In the genomic region with DNA sequence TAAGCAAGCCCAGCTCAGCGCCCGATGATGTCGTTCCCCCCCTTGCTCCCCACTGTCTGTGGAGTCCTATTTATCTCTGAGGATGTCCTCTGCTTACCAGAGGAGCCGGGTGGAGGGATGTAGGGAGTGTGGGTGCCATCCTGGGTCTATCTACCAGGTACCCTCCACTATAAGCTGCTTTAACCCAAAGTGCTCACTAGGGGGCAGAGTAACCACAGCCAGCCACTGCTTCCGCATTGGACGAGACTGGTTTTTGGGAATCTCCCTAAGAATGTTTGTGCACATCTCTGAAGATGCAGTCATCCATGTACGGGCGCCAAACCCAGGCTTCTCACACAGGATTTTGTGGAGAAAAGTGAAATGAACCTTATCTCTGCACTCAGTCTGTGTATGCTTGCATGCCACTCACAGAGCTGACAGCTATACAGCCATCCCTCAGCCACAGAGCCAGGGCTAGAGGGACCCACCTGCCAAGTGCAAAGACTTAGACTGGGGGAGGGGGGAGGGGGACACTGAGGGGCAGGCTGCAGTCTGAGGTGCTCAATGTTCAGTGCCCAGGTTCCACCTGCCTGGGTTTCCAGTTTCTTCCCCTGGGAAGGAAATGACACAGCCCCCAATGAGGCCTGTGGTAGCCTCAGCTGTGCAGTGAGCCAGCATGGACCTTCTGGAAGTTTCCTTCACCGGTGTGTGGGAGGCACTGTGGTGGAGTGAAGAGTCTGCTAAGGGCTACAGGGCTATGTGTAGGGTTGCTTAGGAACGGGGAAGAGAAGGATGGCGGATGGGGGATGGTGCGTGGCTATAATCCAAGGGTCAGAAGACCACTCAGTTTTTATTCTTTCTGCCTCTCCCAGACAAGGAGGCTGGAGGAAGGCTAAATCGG, we compare ENCODE assay signal across 8 mouse cellular contexts. TPM values are rescaled to one million over a fixed set of nuclear protein-coding genes. Genes with fewer than 3 reads are reported as not detected.
DNase-seq lines count a peak whose midpoint lies in the region; ATAC-seq and TF ChIP-seq lines count a peak whose summit lies in the region.
"Had no signal": no experiment of that assay in that cellular context is flagged by ENCODE, and none has a peak within 500 bp of the region (broad histone marks: within the 10 kb centered on the region; RNA-seq: fewer than 3 reads in every experiment).

No protein-coding gene starts in this region.

- 45% methylated on average over 13 of the region's 13 CpGs for WGBS in heart, embryonic 14.5 days
- 22% methylated on average over 13 of the region's 13 CpGs for WGBS in kidney, postnatal 0 days
- 42% methylated on average over 13 of the region's 13 CpGs for WGBS in lung, embryonic 15.5 days

- no peak overlapping the region for H3K4me3 ChIP-seq in ES-Bruce4 (ENCODE audit: low read depth, low read length)
- no peak overlapping the region for H3K4me3 ChIP-seq in heart, embryonic 14.5 days (ENCODE audit: control insufficient read depth in 1 of 2, insufficient read depth in 1 of 2, low read depth in 1 of 2, low read length in 2 of 2)
- no peak overlapping the region for H3K4me3 ChIP-seq in kidney, postnatal 0 days (replicated peaks; ENCODE audit: low read depth, low read length)
- no peak overlapping the region for H3K4me3 ChIP-seq in lung, embryonic 15.5 days
- H3K4me3 ChIP-seq: heart, embryonic 15.5 days had no signal

- DNase-seq in adrenal gland, adult 18-20 months (ENCODE audit: low spot score in 2 of 2): peak; percentile 39 to 49
- DNase-seq in embryo, embryonic 11.5 days (ENCODE audit: low read depth, low spot score): peak; percentile 34
- DNase-seq in kidney, postnatal 0 days (ENCODE audit: low spot score): peak; percentile 86
- DNase-seq in retina, postnatal 1 day: peak; percentile 70

- H3K27ac ChIP-seq in ES-Bruce4 (ENCODE audit: insufficient read depth, low read length): no peak overlapping the region
- H3K27ac ChIP-seq in heart, embryonic 14.5 days (replicated peaks in 1 of 2; ENCODE audit: control insufficient read depth in 1 of 2, insufficient read depth in 1 of 2, low read depth in 2 of 2, low read length in 2 of 2): no peak overlapping the region
- no peak overlapping the region; the same call in 1 of the 2 replicates for H3K27ac ChIP-seq in kidney, postnatal 0 days
- H3K27ac ChIP-seq in lung, embryonic 15.5 days: no peak overlapping the region
- H3K27ac ChIP-seq: heart, embryonic 15.5 days had no signal

- H3K36me3 ChIP-seq in ES-Bruce4 (ENCODE audit: control insufficient read depth, insufficient read depth, low read length, poor library complexity, severe bottlenecking): no peaks in the 10 kb centered on the region
- H3K36me3 ChIP-seq in heart, embryonic 14.5 days (ENCODE audit: control insufficient read depth, insufficient read depth, low read length): no peaks in the 10 kb centered on the region
- H3K36me3 ChIP-seq in kidney, postnatal 0 days (ENCODE audit: insufficient read depth, low read length): no peaks in the 10 kb centered on the region
- no peaks in the 10 kb centered on the region for H3K36me3 ChIP-seq in lung, embryonic 15.5 days
- H3K36me3 ChIP-seq: heart, embryonic 15.5 days had no signal

- 0 out of 2 replicates have a peak, but pooled peaks have one; percentile 29 for ATAC-seq in heart, embryonic 14.5 days (ENCODE audit: insufficient number of reproducible peaks, insufficient read depth, low FRiP score, low read depth)
- ATAC-seq in kidney, postnatal 0 days (replicated peaks; ENCODE audit: low FRiP score, low read depth): peak; percentile 75
- peak; percentile 37 for ATAC-seq in lung, embryonic 15.5 days (ENCODE audit: borderline replicate concordance, extremely low read depth, low FRiP score, low TSS enrichment)

- peak; percentile 90 for TF ChIP-seq CTCF in ES-Bruce4 (IDR thresholded peaks at IDR 0.05; ENCODE audit: low read depth, low read length)
- TF ChIP-seq CTCF in kidney, postnatal 0 days (IDR thresholded peaks at IDR 0.05; ENCODE audit: low read depth): peak; percentile 85

- H3K9ac ChIP-seq in ES-Bruce4 (ENCODE audit: low read depth, poor library complexity, severe bottlenecking): no peak overlapping the region
- no peak overlapping the region for H3K9ac ChIP-seq in heart, embryonic 14.5 days (ENCODE audit: low read length)
- no peak overlapping the region for H3K9ac ChIP-seq in kidney, postnatal 0 days (ENCODE audit: low read depth, low read length)
- H3K9ac ChIP-seq in lung, embryonic 15.5 days: no peak overlapping the region; the same call in 1 of the 2 replicates
- H3K9ac ChIP-seq: heart, embryonic 15.5 days had no signal

- no peaks in the 10 kb centered on the region for H3K4me1 ChIP-seq in ES-Bruce4 (ENCODE audit: control insufficient read depth, insufficient read depth, low read length)
- peaks cover 2 to 3% of the 10 kb centered on the region in 2 experiments; a peak in 1 of 4 replicates for H3K4me1 ChIP-seq in heart, embryonic 14.5 days (ENCODE audit: control insufficient read depth in 2 of 2, insufficient read depth in 2 of 2, low read length in 2 of 2)
- H3K4me1 ChIP-seq in kidney, postnatal 0 days (replicated peaks; ENCODE audit: insufficient read depth, low read length): peaks cover 22% of the 10 kb centered on the region
- peaks cover 20% of the 10 kb centered on the region for H3K4me1 ChIP-seq in lung, embryonic 15.5 days

- TF ChIP-seq EP300 in ES-Bruce4 (IDR thresholded peaks at IDR 0.05; ENCODE audit: insufficient read depth, low read depth, low read length): no peak

- no peaks in the 10 kb centered on the region for H3K9me3 ChIP-seq in ES-Bruce4 (replicated peaks; ENCODE audit: control insufficient read depth, insufficient read depth, low read length, poor library complexity, severe bottlenecking)
- H3K9me3 ChIP-seq in heart, embryonic 14.5 days (ENCODE audit: control insufficient read depth, low read length): no peaks in the 10 kb centered on the region
- no peaks in the 10 kb centered on the region for H3K9me3 ChIP-seq in kidney, postnatal 0 days (replicated peaks; ENCODE audit: low read length)
- H3K9me3 ChIP-seq in lung, embryonic 15.5 days: no peaks in the 10 kb centered on the region
- H3K9me3 ChIP-seq: heart, embryonic 15.5 days had no signal

- no peaks in the 10 kb centered on the region for H3K27me3 ChIP-seq in ES-Bruce4 (ENCODE audit: control insufficient read depth, insufficient read depth, low read length, poor library complexity, severe bottlenecking)
- H3K27me3 ChIP-seq in heart, embryonic 14.5 days (ENCODE audit: control insufficient read depth, insufficient read depth, low read length): no peaks in the 10 kb centered on the region; the same call in 1 of the 2 replicates
- no peaks in the 10 kb centered on the region for H3K27me3 ChIP-seq in kidney, postnatal 0 days (ENCODE audit: insufficient read depth, low read length)
- no peaks in the 10 kb centered on the region for H3K27me3 ChIP-seq in lung, embryonic 15.5 days

- no peak overlapping the region for H3K4me2 ChIP-seq in heart, embryonic 14.5 days (ENCODE audit: low read length)
- H3K4me2 ChIP-seq in kidney, postnatal 0 days (ENCODE audit: low read length): no peak overlapping the region
- H3K4me2 ChIP-seq in lung, embryonic 15.5 days: no peak overlapping the region
- H3K4me2 ChIP-seq: heart, embryonic 15.5 days had no signal

- TF ChIP-seq POLR2A in ES-Bruce4 (IDR thresholded peaks at IDR 0.05; ENCODE audit: insufficient read depth, low read length): no peak

RNA-seq across cellular contexts. Expression of a gene that starts 23.1 kb away (rescaled TPM):
- polyA plus RNA-seq in ES-Bruce4 (2011; ENCODE audit: insufficient read depth, insufficient read length, low read depth, missing spikeins): 15.5 and 18.3 TPM in 2 replicates
- total RNA-seq in adrenal gland, adult 18-20 months (2021): 10 to 100 TPM; 31.1 to 32.0 TPM
- polyA plus RNA-seq in heart, embryonic 14.5 days (2014; fragmentation: Nextera tagmentation; extraction: Ambion mirVana): 12.4 and 13.4 TPM in 2 replicates
- 10.9 and 11.2 TPM in 2 replicates for polyA plus RNA-seq in kidney, postnatal 0 days (2015; fragmentation: Nextera tagmentation; extraction: Ambion mirVana)
- 11.5 and 12.0 TPM in 2 replicates for polyA plus RNA-seq in lung, embryonic 15.5 days (2015; fragmentation: Nextera tagmentation; extraction: Ambion mirVana)

Comparison
In these comparisons a context has a peak if more than half of its experiments do, and no peak if none do; other contexts are left out.
1. DNase-seq: peak in every context shown above with its lines; median percentile 86 in kidney, postnatal 0 days; 70 in retina, postnatal 1 day; 44 in adrenal gland, adult 18-20 months; 34 in embryo, embryonic 11.5 days.